Mouse (Mus musculus) megakaryocyte, embryonic 14.5 days (primary cell): Measurements from ENCODE around the gene Traip.

Experiments
- FLI1 ChIP-seq: IDR thresholded peaks from 2 replicates; pipeline ENCODE4 v1.6.1; 2012; ENCODE audit warnings: low read length, inconsistent platforms, mixed read lengths
- GATA1 ChIP-seq: IDR thresholded peaks from 3 replicates; pipeline ENCODE4 v1.6.1; 2012; ENCODE audit warnings: mixed read lengths, low read length, inconsistent platforms, borderline replicate concordance

DNA sequence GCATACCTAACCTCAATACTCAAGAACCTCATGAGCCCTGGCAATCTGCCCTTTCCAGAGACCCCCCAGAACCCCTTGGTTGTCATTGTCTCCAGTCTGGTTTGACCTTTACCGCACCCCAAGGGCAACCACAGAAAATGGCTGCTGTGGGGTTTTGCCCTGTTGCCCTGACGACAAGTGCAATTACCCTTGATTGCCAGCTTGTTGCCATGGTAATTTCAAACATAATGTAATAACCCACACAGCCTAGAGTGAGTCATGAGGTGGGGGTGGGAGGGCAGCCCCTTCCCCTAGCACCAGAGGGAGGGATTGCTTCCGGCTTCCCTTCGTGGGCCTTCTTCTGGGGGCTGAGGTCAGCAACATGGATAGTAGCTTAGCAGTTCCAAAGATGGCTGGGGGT is 17.7 kb upstream of the Traip start:
- TF ChIP-seq GATA1, result no peak
- no peak for TF ChIP-seq FLI1
